Mouse (Mus musculus) midbrain, embryonic 14.5 days (tissue): ENCODE measurements at regions not wholly inside any gene's neighbourhood (a gene's known extent, or its start where the extent isn't known, plus 50 kb on each side); places are given as distances from the start of the nearest gene placed in this dataset.
"Not testable (repeated sequence)": the region's sequence is repeated elsewhere in the genome, so short reads cannot be mapped to it uniquely, and the experiment has no call there.

Experiments used
- ATAC-seq: fragments of 200-750 bp; cut with Nextera tagmentation; 2 replicates; pipeline ENCODE4 v1.8.0; 2017; ENCODE audit warnings: moderate number of reproducible peaks, moderate library complexity; ENCODE audit not compliant: low FRiP score, low TSS enrichment
- DNase-seq: peaks from one replicate; pipeline ENCODE4 v3.0.0-alpha.2; 2015
- H3K27ac ChIP-seq: fragments of 300-500 bp; sonication (generic); replicated peaks from 2 replicates; pipeline ENCODE4 v1.5.1; 2014; ENCODE audit warnings: mild to moderate bottlenecking, low read depth, low read length, moderate library complexity
- H3K27me3 ChIP-seq: fragments of 300-500 bp; sonication (generic); 2 replicates; pipeline ENCODE4 v1.6.1; 2014; ENCODE audit warnings: low read length, control low read depth, mixed read lengths; ENCODE audit not compliant: control insufficient read depth, insufficient read depth
- H3K36me3 ChIP-seq: fragments of 300-500 bp; sonication (generic); 2 replicates; pipeline ENCODE4 v1.6.1; 2014; ENCODE audit warnings: low read length, control low read depth; ENCODE audit not compliant: control insufficient read depth, insufficient read depth
- H3K4me1 ChIP-seq: fragments of 300-500 bp; sonication (generic); 2 replicates; pipeline ENCODE4 v1.6.1; 2014; ENCODE audit warnings: mild to moderate bottlenecking, antibody characterized with exemption, low read length, control low read depth; ENCODE audit not compliant: control insufficient read depth, insufficient read depth
- H3K4me2 ChIP-seq: fragments of 300-500 bp; sonication (generic); 2 replicates; pipeline ENCODE4 v1.6.1; 2014; ENCODE audit warnings: mild to moderate bottlenecking, low read length, moderate library complexity
- H3K4me3 ChIP-seq: fragments of 300-500 bp; sonication (generic); replicated peaks from 2 replicates; pipeline ENCODE4 v1.5.1; 2014; ENCODE audit warnings: low read depth, low read length
- H3K9ac ChIP-seq: fragments of 300-500 bp; sonication (generic); replicated peaks from 2 replicates; pipeline ENCODE4 v1.6.1; 2014; ENCODE audit warnings: mild to moderate bottlenecking, low read length, moderate library complexity
- H3K9me3 ChIP-seq: fragments of 300-500 bp; sonication (generic); 2 replicates; pipeline ENCODE4 v1.6.1; 2016; ENCODE audit warnings: low read length, control low read depth, mixed read lengths; ENCODE audit not compliant: control insufficient read depth
- WGBS: fragments of 180-500 bp; shearing (Covaris S2); extraction: QIAGEN DNeasy Blood & Tissue Kit; methylation state at CpG from one replicate; pipeline ENCODE4 v1.1.7; 2014; 5-methylcytosine and 5-hydroxymethylcytosine counted together

- Histone ChIP-seq H3K4me1 (no peaks in the 10 kb centered on the region), H3K4me2 (no peak overlapping the region), H3K9me3 (no peaks in the 10 kb centered on the region), H3K27ac (no peak overlapping the region), H3K36me3 (no peaks in the 10 kb centered on the region), H3K27me3 (no peaks in the 10 kb centered on the region), H3K4me3 (no peak overlapping the region), H3K9ac (no peak overlapping the region)
- ATAC-seq (no peak), DNase-seq (no peak)
- WGBS, result 86% methylated on average over 3 of the region's 3 CpGs
Observed at GRCm38 (mm10) chr17:55186361-55186760, 258.8 kb upstream of the St6gal2 start.

GRCm38 (mm10) chr17:55186826-55187225, 258.4 kb upstream of the St6gal2 start:
- DNase-seq, result no peak
- H3K4me2 ChIP-seq, result no peak overlapping the region
- no peaks in the 10 kb centered on the region for H3K4me1 ChIP-seq
- H3K9ac ChIP-seq, result no peak overlapping the region
- H3K27ac ChIP-seq, result no peak overlapping the region
- no peak overlapping the region for H3K4me3 ChIP-seq
- ATAC-seq, result no peak
- no peaks in the 10 kb centered on the region for H3K9me3 ChIP-seq
- H3K27me3 ChIP-seq, result no peaks in the 10 kb centered on the region
- H3K36me3 ChIP-seq, result no peaks in the 10 kb centered on the region
- WGBS, result 80% methylated on average over 3 of the region's 3 CpGs

DNA sequence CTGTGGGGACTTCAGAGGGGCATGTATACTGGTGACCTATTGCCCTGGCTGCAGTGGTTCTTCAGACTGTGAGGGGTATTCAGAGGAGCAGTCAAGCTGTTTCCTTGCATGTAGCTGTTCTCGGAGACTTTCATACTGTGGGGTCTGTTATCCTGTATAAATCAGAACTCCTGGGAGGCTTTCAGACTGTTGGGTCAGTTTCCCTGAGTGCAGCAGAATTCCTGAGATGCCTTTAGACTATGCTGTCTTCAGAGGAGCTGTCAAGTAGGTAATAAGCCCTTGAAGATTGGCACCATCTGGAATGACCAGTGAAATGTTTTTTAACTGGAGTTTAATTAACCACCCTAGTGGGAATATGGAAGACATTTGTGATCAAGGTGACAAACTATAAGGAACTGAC, 238.6 kb upstream of the St6gal2 start:
- H3K9ac ChIP-seq, result no peak overlapping the region
- WGBS, result 86% methylated on average over 1 of the region's 1 CpGs
- H3K36me3 ChIP-seq, result no peaks in the 10 kb centered on the region
- no peak overlapping the region for H3K27ac ChIP-seq
- H3K27me3 ChIP-seq, result no peaks in the 10 kb centered on the region
- DNase-seq (no peak), ATAC-seq (no peak)
- H3K9me3 ChIP-seq, result no peaks in the 10 kb centered on the region
- H3K4me1 ChIP-seq, result no peaks in the 10 kb centered on the region
- no peak overlapping the region for H3K4me3 ChIP-seq
- H3K4me2 ChIP-seq, result no peak overlapping the region

- not testable (repeated sequence) for H3K27ac ChIP-seq, H3K9me3 ChIP-seq, ATAC-seq, H3K27me3 ChIP-seq, DNase-seq, H3K4me2 ChIP-seq, H3K4me1 ChIP-seq, H3K9ac ChIP-seq, H3K4me3 ChIP-seq, H3K36me3 ChIP-seq
- WGBS, result 84% methylated on average over 8 of the region's 8 CpGs
Observed at GRCm38 (mm10) chr17:55218176-55219099, 226.7 kb upstream of the St6gal2 start.

DNA sequence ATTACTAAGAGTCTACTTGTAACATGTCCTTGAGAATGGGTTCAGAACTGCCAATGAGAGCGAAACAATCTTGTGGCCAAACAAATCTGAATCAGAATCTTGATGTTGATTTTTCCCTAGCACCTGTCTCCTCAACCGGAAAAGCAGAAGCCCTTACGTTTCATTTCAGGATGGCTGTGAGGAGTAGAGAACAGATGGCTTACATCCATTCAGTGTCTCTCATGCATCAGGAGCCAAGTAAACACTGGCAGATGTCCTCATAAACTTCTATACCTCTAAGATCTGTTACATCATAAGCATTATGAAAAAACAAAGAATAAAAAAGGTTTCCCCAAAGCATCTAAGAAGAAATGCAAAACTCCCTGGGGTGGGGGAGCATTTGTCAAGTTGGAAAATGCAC, 221.1 kb upstream of the St6gal2 start:
- no peaks in the 10 kb centered on the region for H3K4me1 ChIP-seq
- H3K4me2 ChIP-seq, result no peak overlapping the region
- no peak overlapping the region for H3K27ac ChIP-seq
- WGBS, result 87% methylated on average over 3 of the region's 3 CpGs
- no peaks in the 10 kb centered on the region for H3K36me3 ChIP-seq
- ATAC-seq (no peak), DNase-seq (no peak)
- H3K4me3 ChIP-seq, result no peak overlapping the region
- no peak overlapping the region for H3K9ac ChIP-seq
- no peaks in the 10 kb centered on the region for H3K27me3 ChIP-seq
- no peaks in the 10 kb centered on the region for H3K9me3 ChIP-seq

DNA sequence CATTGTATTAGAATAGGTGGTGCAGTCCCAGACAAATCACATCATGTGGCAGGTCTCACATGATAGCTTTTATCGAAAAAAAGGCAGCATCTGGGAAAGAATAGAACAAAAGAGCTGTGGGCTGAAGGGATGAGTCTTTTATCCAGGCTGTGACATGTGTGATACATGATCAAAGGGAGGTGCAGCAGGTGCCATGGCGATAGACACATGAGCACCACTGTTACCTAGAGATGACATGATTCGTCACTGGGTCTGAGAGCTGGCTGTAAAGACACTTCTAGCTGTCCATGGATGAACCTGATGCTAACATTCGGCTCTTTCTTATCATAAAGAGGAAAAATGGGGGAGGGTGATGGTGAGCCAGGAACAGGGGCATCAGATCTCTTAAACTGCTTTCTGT, 210.9 kb upstream of the St6gal2 start:
- ATAC-seq (peak; percentile 60; the same call in 1 of the 2 replicates), DNase-seq (peak; percentile 2)
- 60% methylated on average over 4 of the region's 4 CpGs for WGBS

DNA sequence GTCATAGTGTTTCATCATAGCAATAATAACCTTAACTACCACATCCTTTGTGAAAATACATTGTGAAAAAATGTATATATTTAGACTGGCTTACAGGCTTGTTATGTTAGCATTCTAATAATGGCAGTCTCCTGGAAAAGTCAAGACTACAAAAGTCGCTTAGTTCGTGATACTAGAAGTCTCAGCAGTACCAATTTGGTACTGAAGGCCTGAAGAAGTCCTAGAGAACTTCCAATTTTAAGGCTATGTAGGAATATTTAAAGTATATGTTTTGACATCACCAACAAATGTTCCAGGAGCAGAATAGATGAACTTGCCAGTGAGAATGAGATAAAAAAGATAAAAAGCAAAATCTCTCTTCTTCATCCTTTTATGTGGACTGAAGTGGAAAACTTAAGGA, 182.5 kb upstream of the St6gal2 start:
- Histone ChIP-seq H3K27me3 (no peaks in the 10 kb centered on the region), H3K9ac (no peak overlapping the region), H3K36me3 (no peaks in the 10 kb centered on the region), H3K27ac (no peak overlapping the region), H3K9me3 (no peaks in the 10 kb centered on the region), H3K4me1 (no peaks in the 10 kb centered on the region), H3K4me3 (no peak overlapping the region), H3K4me2 (no peak overlapping the region)
- DNase-seq (no peak), ATAC-seq (no peak)
- WGBS, result 93% methylated on average over 2 of the region's 2 CpGs

More for the DNA sequence above, 210.9 kb upstream of the St6gal2 start:
- Histone ChIP-seq H3K27me3 (no peaks in the 10 kb centered on the region), H3K36me3 (no peaks in the 10 kb centered on the region), H3K4me3 (no peak overlapping the region), H3K4me1 (no peaks in the 10 kb centered on the region), H3K9me3 (no peaks in the 10 kb centered on the region), H3K9ac (no peak overlapping the region), H3K27ac (no peak overlapping the region), H3K4me2 (no peak overlapping the region)

GRCm38 (mm10) chr17:55276541-55276940, 168.6 kb upstream of the St6gal2 start:
- Histone ChIP-seq H3K4me3 (no peak overlapping the region), H3K9me3 (no peaks in the 10 kb centered on the region), H3K36me3 (no peaks in the 10 kb centered on the region), H3K9ac (no peak overlapping the region), H3K4me1 (no peaks in the 10 kb centered on the region), H3K27me3 (no peaks in the 10 kb centered on the region), H3K4me2 (no peak overlapping the region), H3K27ac (no peak overlapping the region)
- no peak for ATAC-seq
- no peak for DNase-seq
- WGBS, result 76% methylated on average over 1 of the region's 1 CpGs

DNA sequence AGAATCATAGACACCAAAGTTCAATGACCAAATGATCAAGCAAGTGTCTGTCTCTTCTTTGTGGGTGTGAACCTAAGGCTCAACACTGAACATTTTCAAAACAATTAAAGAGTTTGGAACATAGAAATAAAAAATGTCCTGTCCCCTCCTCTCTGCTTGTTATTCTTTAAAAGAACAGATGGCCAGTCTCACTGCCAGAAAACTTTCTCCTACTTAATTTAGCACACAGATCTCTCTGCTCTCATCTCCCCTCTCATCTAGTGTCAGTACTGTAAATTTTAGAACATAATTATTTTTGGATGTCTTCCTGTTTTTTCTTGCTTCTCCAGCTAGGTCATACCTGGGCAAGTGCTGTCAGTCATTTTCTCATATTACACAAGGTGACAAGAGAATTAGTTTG, 163.9 kb upstream of the St6gal2 start:
- H3K9me3 ChIP-seq, result no peaks in the 10 kb centered on the region
- no peaks in the 10 kb centered on the region for H3K27me3 ChIP-seq
- H3K27ac ChIP-seq, result no peak overlapping the region
- no peaks in the 10 kb centered on the region for H3K36me3 ChIP-seq
- ATAC-seq (no peak), DNase-seq (no peak)
- H3K4me3 ChIP-seq, result no peak overlapping the region
- H3K9ac ChIP-seq, result no peak overlapping the region
- H3K4me1 ChIP-seq, result no peaks in the 10 kb centered on the region
- no peak overlapping the region for H3K4me2 ChIP-seq
